12 mouse cellular contexts compared by ENCODE assay signal in genomic region chr11:67017801-67018591, GRCm38 (mm10). TPM values are rescaled to one million over a fixed set of nuclear protein-coding genes. Genes with fewer than 3 reads are reported as not detected.
A peak's percentile ranks its signal among the peaks of the same experiment; 100 is the strongest.
DNase-seq lines count a peak whose midpoint lies in the region; ATAC-seq and TF ChIP-seq lines count a peak whose summit lies in the region.
"Had no signal": no experiment of that assay in that cellular context is flagged by ENCODE, and none has a peak within 500 bp of the region (broad histone marks: within the 10 kb centered on the region; RNA-seq: fewer than 3 reads in every experiment).

No protein-coding gene starts in this region.

- peak; percentile 25; the same call in 1 of the 2 replicates for ATAC-seq in lung, embryonic 14.5 days (ENCODE audit: insufficient read depth)
- ATAC-seq in forebrain, embryonic 16.5 days, result 0 out of 2 replicates have a peak, but pooled peaks have one; percentile 15
- no peak for ATAC-seq in kidney, embryonic 15.5 days (replicated peaks; ENCODE audit: low FRiP score)

- no peaks in the 10 kb centered on the region for H3K36me3 ChIP-seq in lung, embryonic 14.5 days (ENCODE audit: insufficient read depth)
- H3K36me3 ChIP-seq in forebrain, embryonic 16.5 days (ENCODE audit: control insufficient read depth, insufficient read depth), result no peaks in the 10 kb centered on the region
- no peaks in the 10 kb centered on the region for H3K36me3 ChIP-seq in kidney, embryonic 15.5 days
- H3K36me3 ChIP-seq in kidney, adult 2 months (ENCODE audit: control insufficient read depth, insufficient read depth, low read length), result no peaks in the 10 kb centered on the region
- H3K36me3 ChIP-seq: lung, embryonic 15.5 days had no signal

- H3K4me2 ChIP-seq in lung, embryonic 14.5 days, result peak overlapping the region; percentile 13; the same call in 1 of the 2 replicates
- no peak overlapping the region for H3K4me2 ChIP-seq in forebrain, embryonic 16.5 days (ENCODE audit: low read length)
- no peak overlapping the region for H3K4me2 ChIP-seq in kidney, embryonic 15.5 days
- H3K4me2 ChIP-seq: lung, embryonic 15.5 days had no signal

- no peaks in the 10 kb centered on the region for H3K4me1 ChIP-seq in lung, embryonic 14.5 days (ENCODE audit: insufficient read depth)
- H3K4me1 ChIP-seq in lung, adult 2 months (ENCODE audit: control insufficient read depth, insufficient read depth, low read length), result no peaks in the 10 kb centered on the region
- peaks cover 8% of the 10 kb centered on the region; the same call in 1 of the 2 replicates for H3K4me1 ChIP-seq in forebrain, embryonic 16.5 days (replicated peaks; ENCODE audit: control insufficient read depth, insufficient read depth, low read length)
- H3K4me1 ChIP-seq in kidney, embryonic 15.5 days, result peaks cover 6% of the 10 kb centered on the region
- no peaks in the 10 kb centered on the region for H3K4me1 ChIP-seq in kidney, adult 2 months (ENCODE audit: control insufficient read depth, insufficient read depth, low read length)

- TF ChIP-seq CTCF in lung, embryonic 14.5 days (IDR thresholded peaks at IDR 0.05; ENCODE audit: low read depth), result no peak
- TF ChIP-seq CTCF in lung, adult 2 months (IDR thresholded peaks at IDR 0.05; ENCODE audit: insufficient read depth, low read length), result no peak
- no peak for TF ChIP-seq CTCF in kidney, adult 2 months (conservative IDR thresholded peaks at IDR 0.05; ENCODE audit: insufficient read depth, insufficient read length, low read depth, low read length)

- WGBS in lung, embryonic 14.5 days, result 15% methylated on average over 12 of the region's 12 CpGs
- WGBS in lung, adult 2 months, result 15% methylated on average over 12 of the region's 12 CpGs
- 6% methylated on average over 12 of the region's 12 CpGs for WGBS in forebrain, embryonic 16.5 days
- 11% methylated on average over 12 of the region's 12 CpGs for WGBS in kidney, embryonic 15.5 days
- 25% methylated on average over 12 of the region's 12 CpGs for WGBS in kidney, adult 2 months

- H3K4me3 ChIP-seq in lung, embryonic 14.5 days (ENCODE audit: low read depth, low read length), result no peak overlapping the region
- H3K4me3 ChIP-seq in lung, adult 2 months (replicated peaks; ENCODE audit: extremely low read depth, low read depth, low read length), result no peak overlapping the region
- H3K4me3 ChIP-seq in forebrain, embryonic 16.5 days (replicated peaks; ENCODE audit: low read length), result no peak overlapping the region
- H3K4me3 ChIP-seq in kidney, embryonic 15.5 days (replicated peaks), result no peak overlapping the region
- H3K4me3 ChIP-seq in kidney, adult 2 months (ENCODE audit: insufficient read depth, low read depth, low read length), result no peak overlapping the region
- H3K4me3 ChIP-seq: erythroblast, embryonic 14.5 days; lung, embryonic 15.5 days had no signal

- no peak overlapping the region for H3K27ac ChIP-seq in lung, embryonic 14.5 days (ENCODE audit: low read depth)
- no peak overlapping the region for H3K27ac ChIP-seq in forebrain, embryonic 16.5 days (ENCODE audit: low read length)
- no peak overlapping the region for H3K27ac ChIP-seq in kidney, embryonic 15.5 days
- H3K27ac ChIP-seq in kidney, adult 2 months (ENCODE audit: insufficient read depth, low read depth, low read length), result no peak overlapping the region
- H3K27ac ChIP-seq: lung, embryonic 15.5 days had no signal

- peak; percentile 20 for DNase-seq in lung, embryonic 14.5 days
- no peak for DNase-seq in lung, adult 2 months
- peak; percentile 65 for DNase-seq in MEL-GATA-1-ER (ENCODE audit: extremely low read depth, low read depth)
- peak; percentile 34 for DNase-seq in mesoderm, embryonic 11.5 days (ENCODE audit: low read depth, low spot score)
- no peak for DNase-seq in thymus, postnatal 14 days
- DNase-seq in kidney, adult 2 months, result no peak
- DNase-seq: adrenal gland, adult 8-10 months; kidney, adult 8-10 months had no signal

- TF ChIP-seq POLR2A in lung, adult 2 months (IDR thresholded peaks at IDR 0.05; ENCODE audit: borderline replicate concordance, extremely low read depth, low read depth, low read length), result no peak
- no peak for TF ChIP-seq POLR2A in kidney, adult 2 months (IDR thresholded peaks at IDR 0.05; ENCODE audit: low read depth, low read length)

- no peak overlapping the region for H3K9ac ChIP-seq in lung, embryonic 14.5 days
- H3K9ac ChIP-seq in forebrain, embryonic 16.5 days (replicated peaks; ENCODE audit: low read depth, low read length), result no peak overlapping the region; the same call in 1 of the 2 replicates
- H3K9ac ChIP-seq in kidney, embryonic 15.5 days, result no peak overlapping the region
- H3K9ac ChIP-seq: lung, embryonic 15.5 days had no signal

- H3K9me3 ChIP-seq in lung, embryonic 14.5 days (ENCODE audit: low read depth, low read length), result no peaks in the 10 kb centered on the region
- H3K9me3 ChIP-seq in forebrain, embryonic 16.5 days (ENCODE audit: control insufficient read depth, low read length), result no peaks in the 10 kb centered on the region
- no peaks in the 10 kb centered on the region for H3K9me3 ChIP-seq in kidney, embryonic 15.5 days (replicated peaks)
- H3K9me3 ChIP-seq: lung, embryonic 15.5 days had no signal

- H3K27me3 ChIP-seq in lung, embryonic 14.5 days (ENCODE audit: insufficient read depth, low read length), result no peaks in the 10 kb centered on the region
- no peaks in the 10 kb centered on the region for H3K27me3 ChIP-seq in forebrain, embryonic 16.5 days (replicated peaks; ENCODE audit: control insufficient read depth, insufficient read depth, low read length)
- H3K27me3 ChIP-seq in kidney, embryonic 15.5 days, result peaks cover 12% of the 10 kb centered on the region
- H3K27me3 ChIP-seq in kidney, adult 2 months (replicated peaks; ENCODE audit: control insufficient read depth, insufficient read depth, low read length), result no peaks in the 10 kb centered on the region
- H3K27me3 ChIP-seq: lung, embryonic 15.5 days had no signal

RNA-seq across cellular contexts. Expression of gene Tmem220, which starts 7.0 kb away (rescaled TPM):
- 1.8 TPM in 2 replicates for polyA plus RNA-seq in lung, embryonic 14.5 days (2014; fragmentation: Nextera tagmentation; extraction: Ambion mirVana)
- polyA plus RNA-seq in lung, adult 2 months (2012; rRNA removed), result 3.1 and 5.8 TPM in 2 replicates
- polyA plus RNA-seq in forebrain, embryonic 16.5 days (2015; fragmentation: Nextera tagmentation; extraction: Ambion mirVana), result 0.35 and 0.43 TPM in 2 replicates
- polyA plus RNA-seq in kidney, embryonic 15.5 days (2015; fragmentation: Nextera tagmentation; extraction: Ambion mirVana), result 1.4 and 1.6 TPM in 2 replicates
- 6.4 and 7.5 TPM in 2 replicates for polyA plus RNA-seq in kidney, adult 2 months (2012; rRNA removed)
- polyA plus RNA-seq: erythroblast, embryonic 14.5 days had no signal

RNA-seq across cellular contexts. Expression of gene Adprm, which starts 34.4 kb away (rescaled TPM):
- 31.3 and 31.4 TPM in 2 replicates for polyA plus RNA-seq in lung, embryonic 14.5 days (2014; fragmentation: Nextera tagmentation; extraction: Ambion mirVana)
- 10.2 and 16.6 TPM in 2 replicates for polyA plus RNA-seq in lung, adult 2 months (2012; rRNA removed)
- 33.0 and 35.4 TPM in 2 replicates for polyA plus RNA-seq in forebrain, embryonic 16.5 days (2015; fragmentation: Nextera tagmentation; extraction: Ambion mirVana)
- 21.1 and 24.6 TPM in 2 replicates for polyA plus RNA-seq in kidney, embryonic 15.5 days (2015; fragmentation: Nextera tagmentation; extraction: Ambion mirVana)
- 15.1 and 19.0 TPM in 2 replicates for polyA plus RNA-seq in kidney, adult 2 months (2012; rRNA removed)

RNA-seq across cellular contexts. Expression of gene Sco1, which starts 34.5 kb away (rescaled TPM):
- polyA plus RNA-seq in lung, embryonic 14.5 days (2014; fragmentation: Nextera tagmentation; extraction: Ambion mirVana), result 18.8 and 20.3 TPM in 2 replicates
- polyA plus RNA-seq in lung, adult 2 months (2012; rRNA removed), result 2.8 and 3.5 TPM in 2 replicates
- polyA plus RNA-seq in forebrain, embryonic 16.5 days (2015; fragmentation: Nextera tagmentation; extraction: Ambion mirVana), result 12.7 and 14.3 TPM in 2 replicates
- 17.8 and 19.2 TPM in 2 replicates for polyA plus RNA-seq in kidney, embryonic 15.5 days (2015; fragmentation: Nextera tagmentation; extraction: Ambion mirVana)
- polyA plus RNA-seq in kidney, adult 2 months (2012; rRNA removed), result 4.5 and 5.8 TPM in 2 replicates

Comparison
In these comparisons a context has a peak if more than half of its experiments do, and no peak if none do; other contexts are left out.
1. DNase-seq: peak in lung, embryonic 14.5 days (single experiment), MEL-GATA-1-ER (single experiment) and mesoderm, embryonic 11.5 days (single experiment); none in lung, adult 2 months (single experiment), thymus, postnatal 14 days (single experiment) and kidney, adult 2 months (single experiment).